Mouse (Mus musculus) forebrain, embryonic 14.5 days (tissue): ENCODE results near the gene Wbp1l. TPM values are rescaled to one million over a fixed set of nuclear protein-coding genes. Genes with fewer than 3 reads are reported as not detected.
A peak's percentile ranks its signal among the peaks of the same experiment; 100 is the strongest.

Experiments used
- ATAC-seq: fragments of 200-750 bp; cut with Nextera tagmentation; 2 replicates; pipeline ENCODE4 v1.8.0; 2017; ENCODE audit warnings: mild to moderate bottlenecking, moderate library complexity
- DNase-seq: peaks from one replicate; pipeline ENCODE4 v3.0.0-alpha.2; 2015; ENCODE audit warnings: low spot score
- H3K27ac ChIP-seq: fragments of 300-500 bp; sonication (generic); 2 replicates; pipeline ENCODE4 v1.5.1; 2014; ENCODE audit warnings: low read depth, mild to moderate bottlenecking, control low read depth, low read length, moderate library complexity
- H3K27me3 ChIP-seq: fragments of 300-500 bp; sonication (generic); replicated peaks from 2 replicates; pipeline ENCODE4 v1.6.1; 2014; ENCODE audit warnings: low read length, control low read depth, mixed read lengths; ENCODE audit not compliant: control insufficient read depth, insufficient read depth
- H3K36me3 ChIP-seq: fragments of 300-500 bp; sonication (generic); 2 replicates; pipeline ENCODE4 v1.6.1; 2014; ENCODE audit warnings: low read length, control low read depth; ENCODE audit not compliant: control insufficient read depth, insufficient read depth
- H3K4me1 ChIP-seq: fragments of 300-500 bp; sonication (generic); 2 replicates; pipeline ENCODE4 v1.6.1; 2014; ENCODE audit warnings: antibody characterized with exemption, low read length, control low read depth; ENCODE audit not compliant: control insufficient read depth, insufficient read depth
- H3K4me2 ChIP-seq: fragments of 300-500 bp; sonication (generic); 2 replicates; pipeline ENCODE4 v1.6.1; 2014; ENCODE audit warnings: mild to moderate bottlenecking, control low read depth, low read length
- H3K4me3 ChIP-seq: fragments of 300-500 bp; sonication (generic); 2 replicates; pipeline ENCODE4 v1.5.1; 2014; ENCODE audit warnings: low read depth, low read length, control low read depth
- H3K9ac ChIP-seq: fragments of 300-500 bp; sonication (generic); 2 replicates; pipeline ENCODE4 v1.6.1; 2014; ENCODE audit warnings: mild to moderate bottlenecking, low read length, control low read depth, moderate library complexity
- H3K9me3 ChIP-seq: fragments of 300-500 bp; sonication (generic); replicated peaks from 2 replicates; pipeline ENCODE4 v1.6.1; 2016; ENCODE audit warnings: low read length, control low read depth, mixed read lengths; ENCODE audit not compliant: control insufficient read depth
- WGBS: fragments of 180-500 bp; shearing (Covaris S2); extraction: QIAGEN DNeasy Blood & Tissue Kit; methylation state at CpG from one replicate; pipeline ENCODE4 v1.1.7; 2014; 5-methylcytosine and 5-hydroxymethylcytosine counted together
- polyA plus RNA-seq: library from polyadenylated mRNA; unstranded; fragments of >200 nt; fragmentation: Nextera tagmentation; extraction: Ambion mirVana; gene quantifications from 2 replicates; pipeline ENCODE4 v1.2.1, GENCODE M21; 2014

Gene Wbp1l
- polyA plus RNA-seq, 1 experiment from 2014 or later: 23.6 TPM

- Histone ChIP-seq H3K9me3 (no peaks in the 10 kb centered on the region), H3K4me2 (no peak overlapping the region), H3K27me3 (no peaks in the 10 kb centered on the region), H3K9ac (no peak overlapping the region), H3K4me3 (no peak overlapping the region), H3K4me1 (peaks cover 4% of the 10 kb centered on the region; the same call in 1 of the 2 replicates), H3K27ac (no peak overlapping the region), H3K36me3 (no peaks in the 10 kb centered on the region)
- WGBS: 87% methylated on average over 10 of the region's 10 CpGs
- DNase-seq (no peak), ATAC-seq (no peak)
Observed at GRCm38 (mm10) chr19:46668263-46668662, 69.4 kb downstream of the Wbp1l start.

GRCm38 (mm10) chr19:46669802-46670201 is 70.9 kb downstream of the Wbp1l start:
- no peak for ATAC-seq
- Histone ChIP-seq H3K4me1 (peaks cover 4% of the 10 kb centered on the region; the same call in 1 of the 2 replicates), H3K36me3 (no peaks in the 10 kb centered on the region), H3K9me3 (no peaks in the 10 kb centered on the region), H3K4me2 (no peak overlapping the region), H3K27ac (no peak overlapping the region), H3K9ac (no peak overlapping the region), H3K27me3 (no peaks in the 10 kb centered on the region), H3K4me3 (no peak overlapping the region)
- WGBS: 90% methylated on average over 5 of the region's 5 CpGs
- no peak for DNase-seq

- no peaks in the 10 kb centered on the region for H3K9me3 ChIP-seq
- WGBS: 32% methylated on average over 13 of the region's 13 CpGs
- DNase-seq (peak; percentile 68), ATAC-seq (0 out of 2 replicates have a peak, but pooled peaks have one; percentile 42)
- H3K27me3 ChIP-seq: no peaks in the 10 kb centered on the region
- no peak overlapping the region for H3K4me2 ChIP-seq
- no peaks in the 10 kb centered on the region for H3K4me1 ChIP-seq
- no peak overlapping the region for H3K4me3 ChIP-seq
- H3K9ac ChIP-seq: no peak overlapping the region
- H3K36me3 ChIP-seq: no peaks in the 10 kb centered on the region
- no peak overlapping the region for H3K27ac ChIP-seq
Observed at GRCm38 (mm10) chr19:46670691-46671090, 71.8 kb downstream of the Wbp1l start.

- Histone ChIP-seq H3K4me1 (no peaks in the 10 kb centered on the region), H3K4me2 (no peak within 1 kb of the TSS), H3K9ac (no peak within 1 kb of the TSS), H3K27me3 (no peaks in the 10 kb centered on the region), H3K4me3 (no peak within 1 kb of the TSS), H3K36me3 (no peaks in the 10 kb centered on the region), H3K9me3 (no peaks in the 10 kb centered on the region), H3K27ac (no peak within 1 kb of the TSS)
- DNase-seq (no peak), ATAC-seq (no peak)
- 76% methylated on average over 5 of the region's 5 CpGs for WGBS
Observed at GRCm38 (mm10) chr19:46672766-46673418, 74.0 kb downstream of the Wbp1l start, which contains the start of gene Cyp17a1. Gene Cyp17a1 (minus strand): TSS chr19:46673172.

- no peak overlapping the region for H3K27ac ChIP-seq
- no peaks in the 10 kb centered on the region for H3K36me3 ChIP-seq
- DNase-seq: no peak
- H3K4me1 ChIP-seq: no peaks in the 10 kb centered on the region
- no peak overlapping the region for H3K4me2 ChIP-seq
- no peak overlapping the region for H3K9ac ChIP-seq
- no peaks in the 10 kb centered on the region for H3K27me3 ChIP-seq
- no peak for ATAC-seq
- H3K4me3 ChIP-seq: no peak overlapping the region
- H3K9me3 ChIP-seq: no peaks in the 10 kb centered on the region
- 79% methylated on average over 3 of the region's 3 CpGs for WGBS
Observed at GRCm38 (mm10) chr19:46675641-46676040, 76.8 kb downstream of the Wbp1l start.

GRCm38 (mm10) chr19:46679720-46680383 is 81.0 kb downstream of the Wbp1l start:
- H3K4me1 ChIP-seq: no peaks in the 10 kb centered on the region
- H3K27me3 ChIP-seq: no peaks in the 10 kb centered on the region
- ATAC-seq (no peak), DNase-seq (no peak)
- H3K9me3 ChIP-seq: no peaks in the 10 kb centered on the region
- no peak overlapping the region for H3K27ac ChIP-seq
- no peak overlapping the region for H3K4me3 ChIP-seq
- H3K9ac ChIP-seq: no peak overlapping the region
- H3K4me2 ChIP-seq: no peak overlapping the region
- no peaks in the 10 kb centered on the region for H3K36me3 ChIP-seq
- 74% methylated on average over 12 of the region's 12 CpGs for WGBS

GRCm38 (mm10) chr19:46689460-46690372 is 90.8 kb downstream of the Wbp1l start, which contains the start of gene Borcs7:
Gene Borcs7 (plus strand): TSS chr19:46689906.
- peak within 1 kb of the TSS; percentile 87 for H3K9ac ChIP-seq
- H3K27ac ChIP-seq: peak within 1 kb of the TSS; percentile 74
- ATAC-seq: peak; percentile 97
- H3K36me3 ChIP-seq: no peaks in the 10 kb centered on the region
- H3K27me3 ChIP-seq: no peaks in the 10 kb centered on the region
- no peaks in the 10 kb centered on the region for H3K9me3 ChIP-seq
- peak within 1 kb of the TSS; percentile 65 for H3K4me3 ChIP-seq
- peak; percentile 95 for DNase-seq
- WGBS: 2% methylated on average over 44 of the region's 44 CpGs
- H3K4me1 ChIP-seq: peaks cover 6% of the 10 kb centered on the region; the same call in 1 of the 2 replicates
- H3K4me2 ChIP-seq: peak within 1 kb of the TSS; percentile 60

GRCm38 (mm10) chr19:46690387-46690786 is 91.5 kb downstream of the Wbp1l start:
- 73% methylated on average over 11 of the region's 11 CpGs for WGBS
- H3K36me3 ChIP-seq: 0 out of 2 replicates have a peak, but pooled peaks cover 3% of the 10 kb centered on the region

More at GRCm38 (mm10) chr19:46690387-46690786, 91.5 kb downstream of the Wbp1l start:
- Histone ChIP-seq H3K27ac (peak overlapping the region; percentile 74), H3K4me1 (peaks cover 6% of the 10 kb centered on the region; the same call in 1 of the 2 replicates), H3K4me2 (peak overlapping the region; percentile 60), H3K9ac (peak overlapping the region; percentile 87), H3K9me3 (no peaks in the 10 kb centered on the region), H3K4me3 (peak overlapping the region; percentile 65), H3K27me3 (no peaks in the 10 kb centered on the region)
- DNase-seq (peak; percentile 12), ATAC-seq (peak; percentile 33)
